Mouse (Mus musculus) liver, embryonic 15.5 days (tissue): ENCODE data around the gene Lca5. TPM values are rescaled to one million over a fixed set of nuclear protein-coding genes. Genes with fewer than 3 reads are reported as not detected.

Source experiments
- ATAC-seq: fragments of 200-750 bp; cut with Nextera tagmentation; 2 replicates; pipeline ENCODE4 v1.8.0; 2017; ENCODE audit warnings: moderate number of reproducible peaks, mild to moderate bottlenecking, moderate library complexity; ENCODE audit not compliant: insufficient read depth
- H3K27ac ChIP-seq: fragments of 300-500 bp; sonication (generic); replicated peaks from 2 replicates; pipeline ENCODE4 v1.5.1; 2015; ENCODE audit warnings: mild to moderate bottlenecking, inconsistent platforms
- H3K27me3 ChIP-seq: fragments of 300-500 bp; sonication (generic); 2 replicates; pipeline ENCODE4 v1.6.1; 2015; ENCODE audit warnings: mild to moderate bottlenecking, inconsistent platforms
- H3K36me3 ChIP-seq: fragments of 300-500 bp; sonication (generic); replicated peaks from 2 replicates; pipeline ENCODE4 v1.6.1; 2015; ENCODE audit warnings: moderate library complexity, mild to moderate bottlenecking, inconsistent platforms
- H3K4me1 ChIP-seq: fragments of 300-500 bp; sonication (generic); replicated peaks from 2 replicates; pipeline ENCODE4 v1.6.1; 2015; ENCODE audit warnings: inconsistent platforms
- H3K4me2 ChIP-seq: fragments of 300-500 bp; sonication (generic); 2 replicates; pipeline ENCODE4 v1.6.1; 2015; ENCODE audit warnings: moderate library complexity, mild to moderate bottlenecking, inconsistent platforms
- H3K4me3 ChIP-seq: fragments of 300-500 bp; sonication (generic); replicated peaks from 2 replicates; pipeline ENCODE4 v1.5.1; 2015; ENCODE audit warnings: mild to moderate bottlenecking, inconsistent platforms
- H3K9ac ChIP-seq: fragments of 300-500 bp; sonication (generic); 2 replicates; pipeline ENCODE4 v1.6.1; 2015; ENCODE audit warnings: moderate library complexity, mild to moderate bottlenecking, inconsistent platforms
- H3K9me3 ChIP-seq: fragments of 300-500 bp; sonication (generic); replicated peaks from 2 replicates; pipeline ENCODE4 v1.6.1; 2016; ENCODE audit warnings: inconsistent platforms
- WGBS: fragments of 180-500 bp; shearing (Covaris S2); methylation state at CpG from one replicate; pipeline ENCODE4 v1.1.7; 2015; ENCODE audit warnings: mixed read lengths; ENCODE audit not compliant: insufficient replicate concordance; 5-methylcytosine and 5-hydroxymethylcytosine counted together
- polyA plus RNA-seq: library from polyadenylated mRNA; unstranded; fragments of >200 nt; fragmentation: Nextera tagmentation; extraction: Ambion mirVana; gene quantifications from 2 replicates; pipeline ENCODE4 v1.2.1, GENCODE M21; 2015

Gene Lca5
- polyA plus RNA-seq, 1 experiment from 2014 or later, result 0.79 TPM

GRCm38 (mm10) chr9:83353316-83353715 is 87.6 kb downstream of the Lca5 start:
- no peak overlapping the region for H3K4me2 ChIP-seq
- no peak overlapping the region for H3K4me3 ChIP-seq
- no peaks in the 10 kb centered on the region for H3K27me3 ChIP-seq
- WGBS, result 61% methylated on average over 7 of the region's 7 CpGs
- H3K9ac ChIP-seq, result no peak overlapping the region
- no peak overlapping the region for H3K27ac ChIP-seq
- no peak for ATAC-seq
- no peaks in the 10 kb centered on the region for H3K9me3 ChIP-seq
- no peaks in the 10 kb centered on the region for H3K4me1 ChIP-seq
- no peaks in the 10 kb centered on the region for H3K36me3 ChIP-seq

DNA sequence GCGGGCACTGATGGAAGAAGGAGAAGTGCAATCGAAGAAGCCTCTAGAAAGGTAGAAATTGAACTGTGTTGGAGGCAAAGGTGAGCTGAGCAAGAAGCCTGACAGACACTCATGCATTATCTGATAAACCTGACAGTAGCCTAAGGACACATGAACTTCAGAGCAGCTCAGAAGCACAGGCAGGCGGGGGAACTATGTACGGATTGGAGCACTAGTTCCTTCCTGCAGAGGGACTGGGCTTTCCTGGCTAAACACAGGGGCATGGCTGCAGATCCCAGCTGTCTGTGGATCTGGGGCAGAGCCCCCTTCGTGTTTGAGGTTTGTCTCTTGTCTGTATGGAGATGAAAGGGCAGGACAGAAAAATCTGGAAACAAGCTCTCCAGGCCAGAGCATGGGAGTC is 89.8 kb downstream of the Lca5 start:
- Histone ChIP-seq H3K27ac (no peak overlapping the region), H3K36me3 (no peaks in the 10 kb centered on the region), H3K27me3 (no peaks in the 10 kb centered on the region), H3K9me3 (no peaks in the 10 kb centered on the region), H3K4me2 (no peak overlapping the region), H3K9ac (no peak overlapping the region), H3K4me1 (no peaks in the 10 kb centered on the region), H3K4me3 (no peak overlapping the region)
- WGBS, result 43% methylated on average over 5 of the region's 5 CpGs
- ATAC-seq, result no peak

- Histone ChIP-seq H3K27ac (no peak overlapping the region), H3K9me3 (no peaks in the 10 kb centered on the region), H3K36me3 (no peaks in the 10 kb centered on the region), H3K4me1 (no peaks in the 10 kb centered on the region), H3K4me3 (no peak overlapping the region), H3K9ac (no peak overlapping the region), H3K4me2 (no peak overlapping the region), H3K27me3 (no peaks in the 10 kb centered on the region)
- ATAC-seq, result no peak
- WGBS, result 37% methylated on average over 5 of the region's 5 CpGs
Observed at GRCm38 (mm10) chr9:83350613-83351012, 90.3 kb downstream of the Lca5 start.

GRCm38 (mm10) chr9:83349905-83350304 is 91.0 kb downstream of the Lca5 start:
- 10% methylated on average over 1 of the region's 1 CpGs for WGBS
- ATAC-seq, result no peak
- H3K9me3 ChIP-seq, result no peaks in the 10 kb centered on the region
- H3K4me2 ChIP-seq, result no peak overlapping the region
- H3K9ac ChIP-seq, result no peak overlapping the region
- H3K4me1 ChIP-seq, result no peaks in the 10 kb centered on the region
- H3K27me3 ChIP-seq, result no peaks in the 10 kb centered on the region
- no peaks in the 10 kb centered on the region for H3K36me3 ChIP-seq
- no peak overlapping the region for H3K27ac ChIP-seq
- H3K4me3 ChIP-seq, result no peak overlapping the region

- Histone ChIP-seq H3K27ac (no peak overlapping the region), H3K9me3 (no peaks in the 10 kb centered on the region), H3K4me3 (no peak overlapping the region), H3K4me1 (no peaks in the 10 kb centered on the region), H3K4me2 (no peak overlapping the region), H3K36me3 (no peaks in the 10 kb centered on the region), H3K27me3 (no peaks in the 10 kb centered on the region), H3K9ac (no peak overlapping the region)
- no peak for ATAC-seq
- 24% methylated on average over 3 of the region's 3 CpGs for WGBS
Observed at GRCm38 (mm10) chr9:83349504-83349903, 91.4 kb downstream of the Lca5 start.

GRCm38 (mm10) chr9:83347521-83347920 is 93.4 kb downstream of the Lca5 start:
- 67% methylated on average over 5 of the region's 5 CpGs for WGBS

GRCm38 (mm10) chr9:83342491-83343370 is 98.2 kb downstream of the Lca5 start:
- Histone ChIP-seq H3K36me3 (no peaks in the 10 kb centered on the region), H3K27me3 (no peaks in the 10 kb centered on the region), H3K9ac (no peak overlapping the region), H3K4me3 (no peak overlapping the region), H3K4me1 (no peaks in the 10 kb centered on the region), H3K9me3 (no peaks in the 10 kb centered on the region), H3K4me2 (no peak overlapping the region), H3K27ac (no peak overlapping the region)
- WGBS, result 63% methylated on average over 7 of the region's 7 CpGs
- no peak for ATAC-seq

More at GRCm38 (mm10) chr9:83347521-83347920, 93.4 kb downstream of the Lca5 start:
- ATAC-seq, result no peak
- H3K27me3 ChIP-seq, result no peaks in the 10 kb centered on the region
- H3K4me2 ChIP-seq, result no peak overlapping the region
- H3K36me3 ChIP-seq, result no peaks in the 10 kb centered on the region
- no peak overlapping the region for H3K4me3 ChIP-seq
- H3K27ac ChIP-seq, result no peak overlapping the region
- H3K9ac ChIP-seq, result no peak overlapping the region
- no peaks in the 10 kb centered on the region for H3K4me1 ChIP-seq
- no peaks in the 10 kb centered on the region for H3K9me3 ChIP-seq

Other genes with a start within 250 kb of the Lca5 start
- gene Sh3bgrl2, start 107.2 kb upstream of the Lca5 start, polyA plus RNA-seq, result 12.0 and 12.1 TPM in 2 replicates